Mouse (Mus musculus) hindbrain, embryonic 12.5 days (tissue): ENCODE data around the gene Coro2a. TPM values are rescaled to one million over a fixed set of nuclear protein-coding genes. Genes with fewer than 3 reads are reported as not detected.

Experiments used
- ATAC-seq: fragments of 200-750 bp; cut with Nextera tagmentation; 2 replicates; pipeline ENCODE4 v1.8.0; 2017; ENCODE audit warnings: moderate TSS enrichment; ENCODE audit not compliant: low FRiP score
- H3K27ac ChIP-seq: fragments of 300-500 bp; sonication (generic); 2 replicates; pipeline ENCODE4 v1.5.1; 2016; ENCODE audit warnings: mild to moderate bottlenecking
- H3K27me3 ChIP-seq: fragments of 300-500 bp; sonication (generic); 2 replicates; pipeline ENCODE4 v1.6.1; 2016; ENCODE audit warnings: mild to moderate bottlenecking
- H3K36me3 ChIP-seq: fragments of 300-500 bp; sonication (generic); 2 replicates; pipeline ENCODE4 v1.6.1; 2016; ENCODE audit warnings: mild to moderate bottlenecking
- H3K4me1 ChIP-seq: fragments of 300-500 bp; sonication (generic); 2 replicates; pipeline ENCODE4 v1.6.1; 2016
- H3K4me2 ChIP-seq: fragments of 300-500 bp; sonication (generic); replicated peaks from 2 replicates; pipeline ENCODE4 v1.6.1; 2016; ENCODE audit warnings: mild to moderate bottlenecking
- H3K4me3 ChIP-seq: fragments of 300-500 bp; sonication (generic); 2 replicates; pipeline ENCODE4 v1.5.1; 2016; ENCODE audit warnings: mild to moderate bottlenecking
- H3K9ac ChIP-seq: fragments of 300-500 bp; sonication (generic); 2 replicates; pipeline ENCODE4 v1.6.1; 2016; ENCODE audit warnings: mild to moderate bottlenecking, moderate library complexity
- H3K9me3 ChIP-seq: fragments of 300-500 bp; sonication (generic); replicated peaks from 2 replicates; pipeline ENCODE4 v1.6.1; 2016; ENCODE audit warnings: mild to moderate bottlenecking
- whole genome bisulfite sequencing: fragments of 180-500 bp; shearing (Covaris S2); methylation state at CpG from one replicate; pipeline ENCODE4 v1.1.7; 2016; 5-methylcytosine and 5-hydroxymethylcytosine counted together
- polyA plus RNA-seq: library from polyadenylated mRNA; unstranded; fragments of >200 nt; fragmentation: Nextera tagmentation; extraction: Ambion mirVana; gene quantifications from 2 replicates; pipeline ENCODE4 v1.2.1, GENCODE M21; 2016

Coro2a gene
- polyA plus RNA-seq, 1 experiment from 2014 or later = 7.0 TPM

GRCm38 (mm10) chr4:46630390-46630789 lies 28.4 kb upstream of the Coro2a start:
- Histone ChIP-seq H3K27me3 (no peaks in the 10 kb centered on the region), H3K27ac (no peak overlapping the region), H3K4me1 (peaks cover 7% of the 10 kb centered on the region), H3K9ac (no peak overlapping the region), H3K4me2 (no peak overlapping the region), H3K36me3 (no peaks in the 10 kb centered on the region), H3K4me3 (no peak overlapping the region), H3K9me3 (no peaks in the 10 kb centered on the region)
- 56% methylated on average over 9 of the region's 9 CpGs for WGBS
- ATAC-seq = no peak

- H3K4me3 ChIP-seq = no peak overlapping the region
- no peaks in the 10 kb centered on the region for H3K36me3 ChIP-seq
- no peaks in the 10 kb centered on the region for H3K9me3 ChIP-seq
- ATAC-seq = no peak
- H3K4me2 ChIP-seq = no peak overlapping the region
- H3K4me1 ChIP-seq = peaks cover 7% of the 10 kb centered on the region
- no peak overlapping the region for H3K27ac ChIP-seq
- 46% methylated on average over 9 of the region's 9 CpGs for WGBS
- no peaks in the 10 kb centered on the region for H3K27me3 ChIP-seq
- no peak overlapping the region for H3K9ac ChIP-seq
Measured at GRCm38 (mm10) chr4:46628873-46629272, 26.9 kb upstream of the Coro2a start.

- ATAC-seq = no peak
- no peaks in the 10 kb centered on the region for H3K9me3 ChIP-seq
- H3K4me2 ChIP-seq = no peak overlapping the region
- H3K4me3 ChIP-seq = no peak overlapping the region
- peaks cover 7% of the 10 kb centered on the region for H3K4me1 ChIP-seq
- H3K9ac ChIP-seq = no peak overlapping the region
- H3K36me3 ChIP-seq = no peaks in the 10 kb centered on the region
- no peaks in the 10 kb centered on the region for H3K27me3 ChIP-seq
- no peak overlapping the region for H3K27ac ChIP-seq
- WGBS = 82% methylated on average over 11 of the region's 11 CpGs
Measured at GRCm38 (mm10) chr4:46628081-46628480, 26.1 kb upstream of the Coro2a start.

DNA sequence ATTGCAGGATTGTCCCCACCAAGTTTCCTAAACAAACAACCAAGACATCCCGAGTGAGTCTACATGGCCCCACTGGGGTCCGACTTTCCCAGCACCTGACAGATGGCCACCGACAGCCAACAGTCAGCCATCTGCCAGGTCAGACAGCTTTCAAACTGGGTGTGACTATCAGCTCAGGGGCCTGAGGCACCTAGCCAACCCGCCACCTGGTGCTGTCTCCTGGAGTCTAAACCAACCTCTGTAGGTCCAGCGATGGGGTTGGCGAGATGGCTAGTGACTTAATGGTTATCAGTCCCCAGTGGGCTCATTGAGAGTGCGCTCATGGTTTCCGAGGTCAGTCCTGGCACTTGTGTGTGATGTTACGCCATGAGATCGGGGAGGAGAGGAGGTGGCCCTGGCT lies 23.1 kb upstream of the Coro2a start:
- H3K36me3 ChIP-seq = no peaks in the 10 kb centered on the region
- no peaks in the 10 kb centered on the region for H3K9me3 ChIP-seq
- peaks cover 10% of the 10 kb centered on the region for H3K4me1 ChIP-seq
- H3K4me2 ChIP-seq = no peak overlapping the region
- H3K4me3 ChIP-seq = no peak overlapping the region
- ATAC-seq = no peak
- 85% methylated on average over 10 of the region's 10 CpGs for WGBS
- no peak overlapping the region for H3K27ac ChIP-seq
- H3K9ac ChIP-seq = no peak overlapping the region
- H3K27me3 ChIP-seq = 0 out of 2 replicates have a peak, but pooled peaks cover 11% of the 10 kb centered on the region

GRCm38 (mm10) chr4:46623007-46623406 lies 21.0 kb upstream of the Coro2a start:
- Histone ChIP-seq H3K9me3 (no peaks in the 10 kb centered on the region), H3K27ac (no peak overlapping the region), H3K9ac (no peak overlapping the region), H3K27me3 (peaks cover 20% of the 10 kb centered on the region; the same call in 1 of the 2 replicates), H3K36me3 (no peaks in the 10 kb centered on the region), H3K4me2 (no peak overlapping the region), H3K4me3 (no peak overlapping the region), H3K4me1 (peaks cover 2% of the 10 kb centered on the region; the same call in 1 of the 2 replicates)
- ATAC-seq = no peak
- 90% methylated on average over 5 of the region's 5 CpGs for whole genome bisulfite sequencing

GRCm38 (mm10) chr4:46620946-46621345 lies 18.9 kb upstream of the Coro2a start:
- Histone ChIP-seq H3K36me3 (no peaks in the 10 kb centered on the region), H3K9ac (no peak overlapping the region), H3K4me3 (no peak overlapping the region), H3K27ac (no peak overlapping the region), H3K4me1 (peaks cover 2% of the 10 kb centered on the region; the same call in 1 of the 2 replicates), H3K27me3 (peaks cover 20% of the 10 kb centered on the region; the same call in 1 of the 2 replicates), H3K4me2 (no peak overlapping the region), H3K9me3 (no peaks in the 10 kb centered on the region)
- ATAC-seq = no peak
- 76% methylated on average over 8 of the region's 8 CpGs for WGBS

DNA sequence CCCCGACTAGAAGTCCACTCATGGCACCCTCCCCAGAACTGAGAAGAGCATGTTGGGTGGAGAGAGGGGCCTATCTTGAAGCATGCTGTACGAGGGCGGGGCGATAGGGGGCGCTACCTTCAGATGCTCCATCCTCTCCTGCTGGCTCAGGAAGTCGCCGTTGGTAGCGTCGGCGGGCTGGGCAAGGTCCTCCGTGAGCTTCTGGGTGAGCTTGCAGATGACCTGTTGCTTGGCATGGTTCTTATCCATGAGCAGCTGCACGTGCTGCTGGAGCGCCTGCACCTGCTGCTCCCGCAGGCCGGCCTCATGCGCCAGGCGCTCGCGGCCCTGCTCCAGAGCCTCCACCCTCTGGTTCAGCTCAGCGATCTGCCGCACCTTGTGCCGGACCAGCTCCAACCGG lies 18.3 kb upstream of the Coro2a start:
- Histone ChIP-seq H3K4me2 (peak overlapping the region; percentile 26; the same call in 1 of the 2 replicates), H3K4me3 (no peak overlapping the region), H3K36me3 (no peaks in the 10 kb centered on the region), H3K27me3 (peaks cover 20% of the 10 kb centered on the region; the same call in 1 of the 2 replicates), H3K9ac (no peak overlapping the region), H3K27ac (no peak overlapping the region), H3K4me1 (peaks cover 2% of the 10 kb centered on the region; the same call in 1 of the 2 replicates), H3K9me3 (no peaks in the 10 kb centered on the region)
- 9% methylated on average over 23 of the region's 23 CpGs for whole genome bisulfite sequencing
- no peak for ATAC-seq

- Histone ChIP-seq H3K27me3 (peaks cover 20% of the 10 kb centered on the region; the same call in 1 of the 2 replicates), H3K9me3 (no peaks in the 10 kb centered on the region), H3K4me3 (no peak overlapping the region), H3K4me1 (peaks cover 2% of the 10 kb centered on the region; the same call in 1 of the 2 replicates), H3K27ac (no peak overlapping the region), H3K36me3 (no peaks in the 10 kb centered on the region), H3K4me2 (no peak overlapping the region), H3K9ac (no peak overlapping the region)
- no peak for ATAC-seq
- 64% methylated on average over 11 of the region's 11 CpGs for WGBS
Measured at GRCm38 (mm10) chr4:46618196-46618817, 16.3 kb upstream of the Coro2a start.

GRCm38 (mm10) chr4:46617408-46617807 lies 15.4 kb upstream of the Coro2a start:
- 77% methylated on average over 6 of the region's 6 CpGs for WGBS
- Histone ChIP-seq H3K36me3 (no peaks in the 10 kb centered on the region), H3K4me1 (peaks cover 5% of the 10 kb centered on the region; the same call in 1 of the 2 replicates), H3K9me3 (no peaks in the 10 kb centered on the region), H3K27me3 (peaks cover 20% of the 10 kb centered on the region; the same call in 1 of the 2 replicates), H3K9ac (no peak overlapping the region), H3K4me2 (no peak overlapping the region), H3K4me3 (no peak overlapping the region), H3K27ac (no peak overlapping the region)
- no peak for ATAC-seq

DNA sequence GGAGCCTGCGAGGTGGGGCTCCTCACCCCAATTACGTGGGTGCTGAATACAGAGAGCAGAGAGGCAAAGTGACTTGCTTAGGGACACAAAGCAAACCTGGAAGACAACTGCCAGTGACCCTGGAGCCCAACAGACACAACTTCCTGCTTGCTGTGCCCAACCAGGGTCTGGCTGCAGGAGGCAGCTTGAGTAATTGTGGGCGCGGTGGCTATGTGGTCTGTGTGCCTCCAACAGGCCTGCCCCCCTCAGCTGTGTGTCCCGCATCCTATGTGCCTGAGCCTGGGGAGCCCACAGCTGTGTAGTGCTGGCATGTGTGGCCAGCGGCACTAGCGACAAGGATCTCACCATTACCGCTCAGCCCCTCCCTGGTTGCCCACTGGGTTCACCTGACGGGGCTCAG lies 12.6 kb upstream of the Coro2a start:
- ATAC-seq = no peak
- H3K4me3 ChIP-seq = no peak overlapping the region
- no peak overlapping the region for H3K27ac ChIP-seq
- H3K9me3 ChIP-seq = no peaks in the 10 kb centered on the region
- H3K9ac ChIP-seq = no peak overlapping the region
- peaks cover 5% of the 10 kb centered on the region; the same call in 1 of the 2 replicates for H3K27me3 ChIP-seq
- 0 out of 2 replicates have a peak, but pooled peaks cover 4% of the 10 kb centered on the region for H3K4me1 ChIP-seq
- H3K4me2 ChIP-seq = no peak overlapping the region
- 70% methylated on average over 9 of the region's 9 CpGs for WGBS
- no peaks in the 10 kb centered on the region for H3K36me3 ChIP-seq

DNA sequence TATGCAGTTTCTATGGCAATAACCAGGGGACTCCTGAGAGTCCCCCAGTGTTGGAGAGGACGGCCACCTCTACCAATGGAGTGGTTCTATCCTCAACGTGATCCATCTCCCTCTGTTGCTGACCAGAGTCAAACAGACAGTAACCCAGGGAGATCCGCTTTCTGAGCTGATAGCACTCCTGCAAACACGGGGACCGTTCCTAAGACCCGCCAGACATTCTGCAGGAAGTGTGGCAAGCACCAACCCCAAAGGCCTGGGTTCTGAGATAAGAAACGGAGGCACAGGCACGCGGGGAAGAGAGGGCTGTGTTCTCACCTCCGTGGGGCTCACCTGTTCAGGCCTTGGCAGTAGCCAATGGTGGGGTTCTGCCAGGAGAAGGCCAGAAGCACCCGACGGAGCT lies 11.6 kb upstream of the Coro2a start:
- no peaks in the 10 kb centered on the region; the same call in 1 of the 2 replicates for H3K27me3 ChIP-seq
- 0 out of 2 replicates have a peak, but pooled peaks cover 4% of the 10 kb centered on the region for H3K4me1 ChIP-seq
- H3K9ac ChIP-seq = no peak overlapping the region
- H3K27ac ChIP-seq = no peak overlapping the region
- no peaks in the 10 kb centered on the region for H3K36me3 ChIP-seq
- 79% methylated on average over 12 of the region's 12 CpGs for WGBS
- no peak for ATAC-seq
- no peak overlapping the region for H3K4me2 ChIP-seq
- no peaks in the 10 kb centered on the region for H3K9me3 ChIP-seq
- no peak overlapping the region for H3K4me3 ChIP-seq

DNA sequence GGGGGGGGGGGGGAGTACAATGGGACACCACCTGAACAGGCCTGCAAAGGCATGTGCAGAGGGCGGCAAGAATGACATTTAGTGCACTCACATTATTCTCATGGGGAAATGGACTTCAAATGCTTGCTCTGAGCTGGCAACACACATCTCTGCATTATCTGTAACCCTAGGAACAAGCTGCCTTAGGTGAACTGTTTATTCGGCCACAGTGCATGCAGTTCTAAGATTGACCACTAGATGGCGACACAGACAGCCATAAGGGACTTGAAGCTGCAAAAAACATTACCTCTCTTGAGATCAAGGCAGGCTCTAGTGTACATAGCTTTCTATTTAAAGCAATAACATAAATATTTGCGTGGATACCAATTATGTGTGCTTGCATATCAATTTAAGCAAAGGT lies 9.2 kb upstream of the Coro2a start:
- no peaks in the 10 kb centered on the region for H3K36me3 ChIP-seq
- no peak overlapping the region for H3K27ac ChIP-seq
- no peak overlapping the region for H3K9ac ChIP-seq
- ATAC-seq = peak; percentile 54
- H3K9me3 ChIP-seq = no peaks in the 10 kb centered on the region
- 3% methylated on average over 4 of the region's 4 CpGs for WGBS
- H3K4me3 ChIP-seq = no peak overlapping the region
- no peaks in the 10 kb centered on the region for H3K27me3 ChIP-seq
- 0 out of 2 replicates have a peak, but pooled peaks cover 4% of the 10 kb centered on the region for H3K4me1 ChIP-seq
- H3K4me2 ChIP-seq = no peak overlapping the region

GRCm38 (mm10) chr4:46607601-46608000 lies 5.6 kb upstream of the Coro2a start:
- Histone ChIP-seq H3K4me1 (peaks cover 12% of the 10 kb centered on the region; the same call in 1 of the 2 replicates), H3K9me3 (no peaks in the 10 kb centered on the region), H3K27me3 (peaks cover 13% of the 10 kb centered on the region; the same call in 1 of the 2 replicates), H3K27ac (no peak overlapping the region), H3K36me3 (no peaks in the 10 kb centered on the region), H3K4me3 (no peak overlapping the region), H3K4me2 (no peak overlapping the region), H3K9ac (no peak overlapping the region)
- no peak for ATAC-seq
- WGBS = 68% methylated on average over 3 of the region's 3 CpGs
